Mouse (Mus musculus) C2C12 (cell line): ENCODE measurements around the gene Crybg3. TPM values are rescaled to one million over a fixed set of nuclear protein-coding genes. Genes with fewer than 3 reads are reported as not detected.

Experiments used
- H3K27me3 ChIP-seq: one replicate; pipeline ENCODE4 v1.6.1; 2011; ENCODE audit not compliant: control insufficient read depth, insufficient read depth, insufficient read length
- H3K36me3 ChIP-seq: one replicate; pipeline ENCODE4 v1.6.1; 2011; ENCODE audit not compliant: control insufficient read depth, insufficient read depth
- H3K4me3 ChIP-seq: one replicate; pipeline ENCODE4 v1.5.1; 2011; ENCODE audit warnings: mild to moderate bottlenecking, control low read depth; ENCODE audit not compliant: poor library complexity, insufficient read depth, severe bottlenecking
- H3K79me2 ChIP-seq: one replicate; pipeline ENCODE4 v1.6.1; 2011; ENCODE audit not compliant: control insufficient read depth, insufficient read depth
- H3K79me3 ChIP-seq: one replicate; pipeline ENCODE4 v1.6.1; 2011; ENCODE audit warnings: low read depth, control low read depth
- H3ac ChIP-seq: one replicate; pipeline ENCODE3; 2011; ENCODE audit warnings: low read depth; ENCODE audit not compliant: control insufficient read depth, insufficient read length
- CEBPB ChIP-seq: IDR thresholded peaks from one replicate; pipeline ENCODE4 v1.6.1; 2011; ENCODE audit warnings: low read depth, mild to moderate bottlenecking, control low read depth, moderate library complexity
- CTCF ChIP-seq: IDR thresholded peaks from one replicate; pipeline ENCODE4 v1.5.1; 2011; ENCODE audit not compliant: control insufficient read depth, insufficient read depth, insufficient read length
- FOSL1 ChIP-seq: IDR thresholded peaks from one replicate; pipeline ENCODE4 v1.8.0; 2011; ENCODE audit warnings: mild to moderate bottlenecking, low read length; ENCODE audit not compliant: poor library complexity, insufficient read depth, severe bottlenecking
- MAX ChIP-seq: IDR thresholded peaks from one replicate; pipeline ENCODE4 v1.6.1; 2011; ENCODE audit warnings: mild to moderate bottlenecking, control low read depth
- MYOD1 ChIP-seq: IDR thresholded peaks from one replicate; pipeline ENCODE4 v1.6.1; 2011; ENCODE audit warnings: low read depth; ENCODE audit not compliant: control insufficient read depth, insufficient read length
- MYOG ChIP-seq: IDR thresholded peaks from one replicate; pipeline ENCODE4 v1.6.1; 2011; ENCODE audit not compliant: control insufficient read depth, insufficient read length; ENCODE audit errors: extremely low read depth
- USF1 ChIP-seq: IDR thresholded peaks from one replicate; pipeline ENCODE4 v1.6.1; 2011; ENCODE audit warnings: low read depth, mild to moderate bottlenecking, control low read depth, moderate library complexity
- polyA plus RNA-seq: library from polyadenylated mRNA; unstranded; fragments of >200 nt; fragmentation: generic; extraction: Trizol; gene quantifications from one replicate; pipeline ENCODE4 v1.2.1, GENCODE M21; 2012; ENCODE audit warnings: missing spikeins

The Crybg3 gene
- polyA plus RNA-seq, 1 experiment = 2.4 TPM

- Histone ChIP-seq H3ac (no peak overlapping the region), H3K27me3 (no peaks in the 10 kb centered on the region), H3K36me3 (peaks cover 6% of the 10 kb centered on the region), H3K4me3 (no peak overlapping the region), H3K79me2 (no peaks in the 10 kb centered on the region), H3K79me3 (no peaks in the 10 kb centered on the region)
- TF ChIP-seq MYOG (no peak), CTCF (no peak), MAX (no peak), FOSL1 (no peak), USF1 (no peak), MYOD1 (no peak), CEBPB (no peak)
These were observed 71.2 kb downstream of the Crybg3 start for GRCm38 (mm10) chr16:59529570-59529969.

DNA sequence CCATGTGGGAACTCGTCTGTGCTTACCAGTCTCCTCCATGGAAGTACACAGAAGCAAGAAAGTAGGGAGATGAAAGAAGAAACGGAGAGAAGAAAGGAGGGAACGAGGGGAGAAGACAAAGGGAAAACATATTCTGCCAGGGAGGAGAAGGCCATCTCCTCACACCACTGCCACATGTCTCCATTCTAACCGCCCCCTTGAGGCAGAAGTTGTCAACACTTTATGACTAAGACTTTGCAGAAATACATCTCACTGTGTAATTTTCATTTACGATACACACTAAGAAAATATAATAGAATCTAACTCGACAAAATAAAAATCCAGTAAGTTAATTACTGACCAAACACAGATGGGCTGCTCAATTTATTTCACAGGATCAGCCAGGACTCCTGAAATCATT is 73.8 kb downstream of the Crybg3 start:
- Histone ChIP-seq H3ac (no peak overlapping the region), H3K36me3 (peaks cover 6% of the 10 kb centered on the region), H3K79me3 (no peaks in the 10 kb centered on the region), H3K4me3 (no peak overlapping the region), H3K27me3 (no peaks in the 10 kb centered on the region), H3K79me2 (no peaks in the 10 kb centered on the region)
- no peak for TF ChIP-seq CTCF
- no peak for TF ChIP-seq MYOG
- no peak for TF ChIP-seq USF1
- no peak for TF ChIP-seq FOSL1
- no peak for TF ChIP-seq MYOD1
- TF ChIP-seq CEBPB = no peak
- TF ChIP-seq MAX = no peak

GRCm38 (mm10) chr16:59521752-59522423 is 78.9 kb downstream of the Crybg3 start:
- no peak overlapping the region for H3ac ChIP-seq
- TF ChIP-seq MAX (no peak), USF1 (no peak), MYOD1 (no peak), CEBPB (no peak), CTCF (no peak), MYOG (no peak), FOSL1 (no peak)

DNA sequence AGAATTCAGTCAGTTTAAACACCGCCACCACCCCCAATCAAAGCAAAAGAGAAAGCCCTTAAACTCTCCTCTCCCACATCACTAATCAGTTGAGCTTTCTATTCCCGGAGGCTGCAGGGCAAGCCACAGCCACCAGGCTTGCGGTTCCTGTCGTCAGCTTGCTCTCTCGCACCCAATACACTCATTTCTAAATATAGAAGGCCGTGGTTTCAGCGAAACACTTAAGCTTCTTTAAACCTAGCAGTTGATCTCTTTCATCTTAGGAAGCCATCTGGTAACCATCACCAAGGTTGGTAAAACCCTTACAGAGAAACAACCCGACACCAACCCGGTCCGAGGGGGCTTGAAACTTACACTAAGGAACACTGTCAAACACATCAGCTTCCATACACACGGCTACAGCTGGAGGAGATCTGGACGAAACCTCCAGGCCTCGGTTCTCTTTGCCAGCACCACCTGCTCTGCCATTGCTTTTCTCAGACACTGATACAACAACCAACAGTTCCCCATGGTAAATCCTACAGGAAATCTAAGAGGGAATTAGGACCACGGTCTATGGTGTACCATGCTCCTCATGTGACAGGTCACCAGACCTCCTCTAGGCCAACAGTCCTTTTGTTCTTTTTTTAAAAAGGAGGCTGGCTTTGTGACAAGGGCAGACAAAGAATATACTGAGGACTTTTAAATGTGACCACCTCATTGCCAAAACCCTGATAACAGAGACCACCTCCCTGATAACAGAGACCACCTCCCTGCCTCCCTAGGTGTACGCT is 83.1 kb downstream of the Crybg3 start:
- no peaks in the 10 kb centered on the region for H3K27me3 ChIP-seq

More at GRCm38 (mm10) chr16:59521752-59522423, 78.9 kb downstream of the Crybg3 start:
- Histone ChIP-seq H3K27me3 (no peaks in the 10 kb centered on the region), H3K79me2 (no peaks in the 10 kb centered on the region), H3K36me3 (no peaks in the 10 kb centered on the region), H3K4me3 (no peak overlapping the region), H3K79me3 (no peaks in the 10 kb centered on the region)

DNA sequence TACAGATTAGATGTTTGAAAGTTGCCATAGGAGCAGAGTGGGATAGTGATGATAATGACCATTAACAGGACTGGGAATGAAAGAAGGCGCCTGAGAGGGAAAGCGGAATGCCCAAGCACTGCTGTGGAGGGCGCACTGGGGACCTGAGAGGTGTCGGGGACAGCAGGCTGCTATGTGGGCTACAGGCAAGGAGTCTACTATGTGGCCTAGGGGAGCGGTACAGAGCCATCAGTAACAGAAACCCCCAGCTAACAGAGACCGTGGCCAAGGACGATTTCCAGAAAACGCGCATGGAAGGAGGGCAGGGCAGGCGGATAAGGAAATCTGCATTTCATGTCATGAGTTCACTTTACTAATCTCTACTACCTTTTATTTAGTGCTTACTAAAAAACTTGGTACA is 83.8 kb downstream of the Crybg3 start:
- Histone ChIP-seq H3K79me2 (no peaks in the 10 kb centered on the region), H3K79me3 (no peaks in the 10 kb centered on the region), H3K27me3 (no peaks in the 10 kb centered on the region), H3ac (no peak overlapping the region), H3K36me3 (no peaks in the 10 kb centered on the region), H3K4me3 (no peak overlapping the region)
- TF ChIP-seq CTCF (no peak), USF1 (no peak), MYOG (no peak), FOSL1 (no peak), CEBPB (no peak), MYOD1 (no peak), MAX (no peak)

More for the DNA sequence above, 83.1 kb downstream of the Crybg3 start:
- no peaks in the 10 kb centered on the region for H3K36me3 ChIP-seq
- H3K79me3 ChIP-seq = no peaks in the 10 kb centered on the region
- no peak overlapping the region for H3K4me3 ChIP-seq
- no peaks in the 10 kb centered on the region for H3K79me2 ChIP-seq
- H3ac ChIP-seq = no peak overlapping the region
- TF ChIP-seq CTCF (no peak), CEBPB (no peak), MYOD1 (no peak), USF1 (no peak), MAX (no peak), FOSL1 (no peak), MYOG (no peak)
